Mouse (Mus musculus): ENCODE results near the gene Rb1. TPM values are rescaled to one million over a fixed set of nuclear protein-coding genes. Genes with fewer than 3 reads are reported as not detected.

Gene Rb1
- polyA plus RNA-seq, 1 experiment from 2014 or later, result 51.6 TPM

DNA sequence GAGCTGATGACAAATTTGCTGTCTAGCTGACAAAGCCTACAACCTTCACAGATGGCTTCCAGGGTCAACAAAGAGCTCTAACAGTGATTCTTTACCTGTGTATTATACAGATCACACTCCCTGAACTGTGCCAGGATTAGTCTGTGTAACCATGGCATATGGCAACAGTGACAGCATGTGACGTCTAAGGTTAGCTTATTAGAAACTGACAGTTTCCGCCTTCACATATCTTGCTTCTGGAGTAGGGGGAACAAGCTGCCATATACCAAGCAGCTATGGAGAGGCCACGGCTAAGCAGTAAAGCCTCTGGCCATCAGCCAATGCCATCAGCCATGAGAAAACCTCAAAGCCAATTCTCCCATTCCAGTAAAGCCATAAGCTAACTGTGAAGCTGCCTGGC, 99.3 kb downstream of the Rb1 start:
- H3K27ac ChIP-seq (ENCODE audit: low read depth, low read length), result no peak overlapping the region
- no peaks in the 10 kb centered on the region for H3K4me1 ChIP-seq (ENCODE audit: control insufficient read depth, insufficient read depth, low read length)
- ATAC-seq (ENCODE audit: insufficient read depth, low FRiP score, low TSS enrichment), result no peak
- no peaks in the 10 kb centered on the region for H3K9me3 ChIP-seq (ENCODE audit: control insufficient read depth, low read length)
- no peak for DNase-seq (ENCODE audit: low spot score)
- no peak overlapping the region for H3K9ac ChIP-seq (ENCODE audit: low read length)
- no peaks in the 10 kb centered on the region for H3K27me3 ChIP-seq (ENCODE audit: control insufficient read depth, insufficient read depth, low read length)
- 82% methylated on average over 3 of the region's 3 CpGs for WGBS
- H3K36me3 ChIP-seq (ENCODE audit: control insufficient read depth, insufficient read depth, low read length), result no peaks in the 10 kb centered on the region
- H3K4me2 ChIP-seq (ENCODE audit: low read depth), result no peak overlapping the region
- H3K4me3 ChIP-seq (ENCODE audit: low read depth, low read length), result no peak overlapping the region

DNA sequence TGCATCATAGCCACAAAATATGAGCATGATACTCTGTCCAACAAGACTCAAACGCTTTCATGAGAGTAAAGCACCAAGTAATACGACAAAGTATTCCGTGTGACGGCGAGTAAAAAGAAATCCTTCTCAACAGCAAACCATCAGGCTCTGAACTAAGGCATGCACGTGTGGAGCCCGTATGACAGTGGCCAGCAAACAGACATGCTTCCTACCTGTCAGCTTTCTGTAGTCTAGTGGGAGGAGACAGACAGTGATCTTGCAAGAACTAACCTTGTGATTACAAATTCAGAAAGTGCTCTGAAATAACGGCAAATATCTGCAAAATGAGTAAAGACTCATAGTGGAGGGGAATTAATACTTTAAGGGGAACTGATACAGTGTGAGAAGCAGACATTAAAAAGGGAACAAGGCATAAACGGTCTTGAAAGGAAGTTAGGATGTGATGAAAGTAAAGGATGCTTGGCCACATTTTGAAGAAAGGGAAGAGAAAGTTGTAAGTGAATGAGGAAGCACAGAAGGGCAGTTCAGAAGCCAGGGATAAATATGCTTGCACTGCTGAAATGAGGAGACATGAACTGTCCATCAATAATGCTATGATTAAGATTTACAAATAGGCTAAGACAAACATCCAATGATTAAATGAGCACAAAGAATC, 103.2 kb downstream of the Rb1 start:
- WGBS, result 92% methylated on average over 9 of the region's 9 CpGs
- no peak overlapping the region for H3K4me3 ChIP-seq (ENCODE audit: low read depth, low read length)
- no peaks in the 10 kb centered on the region for H3K36me3 ChIP-seq (ENCODE audit: control insufficient read depth, insufficient read depth, low read length)
- no peaks in the 10 kb centered on the region for H3K9me3 ChIP-seq (ENCODE audit: control insufficient read depth, low read length)
- no peak overlapping the region for H3K27ac ChIP-seq (ENCODE audit: low read depth, low read length)
- no peak overlapping the region for H3K4me2 ChIP-seq (ENCODE audit: low read depth)
- DNase-seq (ENCODE audit: low spot score), result no peak
- no peak overlapping the region for H3K9ac ChIP-seq (ENCODE audit: low read length)
- no peak for ATAC-seq (ENCODE audit: insufficient read depth, low FRiP score, low TSS enrichment)
- no peaks in the 10 kb centered on the region for H3K27me3 ChIP-seq (ENCODE audit: control insufficient read depth, insufficient read depth, low read length)
- no peaks in the 10 kb centered on the region for H3K4me1 ChIP-seq (ENCODE audit: control insufficient read depth, insufficient read depth, low read length)

- Histone ChIP-seq H3K36me3 (ENCODE audit: control insufficient read depth, insufficient read depth, low read length) (no peaks in the 10 kb centered on the region; the same call in 1 of the 2 replicates), H3K9ac (ENCODE audit: low read length) (no peak overlapping the region), H3K4me1 (ENCODE audit: control insufficient read depth, insufficient read depth, low read length) (no peaks in the 10 kb centered on the region), H3K4me2 (ENCODE audit: low read depth) (no peak overlapping the region), H3K4me3 (ENCODE audit: low read depth, low read length) (no peak overlapping the region), H3K9me3 (ENCODE audit: control insufficient read depth, low read length) (no peaks in the 10 kb centered on the region), H3K27me3 (ENCODE audit: control insufficient read depth, insufficient read depth, low read length) (no peaks in the 10 kb centered on the region), H3K27ac (ENCODE audit: low read depth, low read length) (no peak overlapping the region)
- no peak for DNase-seq (ENCODE audit: low spot score)
- 89% methylated on average over 1 of the region's 1 CpGs for WGBS
- ATAC-seq (ENCODE audit: insufficient read depth, low FRiP score, low TSS enrichment), result no peak
Measured at GRCm38 (mm10) chr14:73217062-73217461, 108.6 kb downstream of the Rb1 start.

DNA sequence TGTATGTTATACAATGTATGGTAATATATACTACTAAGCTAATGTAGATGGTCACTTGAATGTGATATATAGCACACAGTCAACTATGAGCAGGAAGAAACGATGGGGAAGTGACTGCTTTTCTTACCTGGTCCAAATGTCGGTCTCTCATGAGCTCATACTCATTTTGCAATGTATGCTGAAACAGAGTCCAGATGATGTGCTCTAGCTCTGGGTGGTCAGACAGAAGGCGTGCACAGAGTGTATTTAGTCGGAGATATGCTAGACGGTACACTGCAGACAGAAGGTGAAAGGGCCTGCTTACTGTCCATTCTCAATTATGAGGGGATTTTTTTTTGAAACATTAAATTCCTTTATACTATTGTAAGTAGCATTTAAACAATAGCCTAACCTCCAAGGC, 114.1 kb downstream of the Rb1 start:
- no peaks in the 10 kb centered on the region for H3K27me3 ChIP-seq (ENCODE audit: control insufficient read depth, insufficient read depth, low read length)
- no peak overlapping the region for H3K4me2 ChIP-seq (ENCODE audit: low read depth)
- H3K9me3 ChIP-seq (ENCODE audit: control insufficient read depth, low read length), result no peaks in the 10 kb centered on the region
- no peak for ATAC-seq (ENCODE audit: insufficient read depth, low FRiP score, low TSS enrichment)
- H3K27ac ChIP-seq (ENCODE audit: low read depth, low read length), result no peak overlapping the region
- H3K36me3 ChIP-seq (ENCODE audit: control insufficient read depth, insufficient read depth, low read length), result no peaks in the 10 kb centered on the region; the same call in none of the 2 replicates
- H3K4me1 ChIP-seq (ENCODE audit: control insufficient read depth, insufficient read depth, low read length), result no peaks in the 10 kb centered on the region
- H3K9ac ChIP-seq (ENCODE audit: low read length), result no peak overlapping the region
- DNase-seq (ENCODE audit: low spot score), result no peak
- no peak overlapping the region for H3K4me3 ChIP-seq (ENCODE audit: low read depth, low read length)
- WGBS, result 94% methylated on average over 5 of the region's 5 CpGs

- H3K27me3 ChIP-seq (ENCODE audit: control insufficient read depth, insufficient read depth, low read length), result no peaks in the 10 kb centered on the region
- H3K4me2 ChIP-seq (ENCODE audit: low read depth), result no peak overlapping the region
- H3K36me3 ChIP-seq (ENCODE audit: control insufficient read depth, insufficient read depth, low read length), result no peaks in the 10 kb centered on the region; the same call in 1 of the 2 replicates
- no peak overlapping the region for H3K4me3 ChIP-seq (ENCODE audit: low read depth, low read length)
- H3K9me3 ChIP-seq (ENCODE audit: control insufficient read depth, low read length), result no peaks in the 10 kb centered on the region
- H3K9ac ChIP-seq (ENCODE audit: low read length), result no peak overlapping the region
- no peaks in the 10 kb centered on the region for H3K4me1 ChIP-seq (ENCODE audit: control insufficient read depth, insufficient read depth, low read length)
- DNase-seq (ENCODE audit: low spot score), result no peak
- H3K27ac ChIP-seq (ENCODE audit: low read depth, low read length), result no peak overlapping the region
- 94% methylated on average over 8 of the region's 8 CpGs for WGBS
- no peak for ATAC-seq (ENCODE audit: insufficient read depth, low FRiP score, low TSS enrichment)
Measured at GRCm38 (mm10) chr14:73210196-73210595, 115.4 kb downstream of the Rb1 start.

GRCm38 (mm10) chr14:73209262-73209661, 116.4 kb downstream of the Rb1 start:
- Histone ChIP-seq H3K4me1 (ENCODE audit: control insufficient read depth, insufficient read depth, low read length) (no peaks in the 10 kb centered on the region), H3K27ac (ENCODE audit: low read depth, low read length) (no peak overlapping the region), H3K36me3 (ENCODE audit: control insufficient read depth, insufficient read depth, low read length) (no peaks in the 10 kb centered on the region; the same call in 1 of the 2 replicates), H3K9ac (ENCODE audit: low read length) (no peak overlapping the region), H3K27me3 (ENCODE audit: control insufficient read depth, insufficient read depth, low read length) (no peaks in the 10 kb centered on the region), H3K4me3 (ENCODE audit: low read depth, low read length) (no peak overlapping the region), H3K4me2 (ENCODE audit: low read depth) (no peak overlapping the region), H3K9me3 (ENCODE audit: control insufficient read depth, low read length) (no peaks in the 10 kb centered on the region)
- ATAC-seq (ENCODE audit: insufficient read depth, low FRiP score, low TSS enrichment) (no peak), DNase-seq (ENCODE audit: low spot score) (no peak)

- no peak overlapping the region for H3K4me3 ChIP-seq (ENCODE audit: low read depth, low read length)
Measured at GRCm38 (mm10) chr14:73204016-73204415, 121.6 kb downstream of the Rb1 start.

DNA sequence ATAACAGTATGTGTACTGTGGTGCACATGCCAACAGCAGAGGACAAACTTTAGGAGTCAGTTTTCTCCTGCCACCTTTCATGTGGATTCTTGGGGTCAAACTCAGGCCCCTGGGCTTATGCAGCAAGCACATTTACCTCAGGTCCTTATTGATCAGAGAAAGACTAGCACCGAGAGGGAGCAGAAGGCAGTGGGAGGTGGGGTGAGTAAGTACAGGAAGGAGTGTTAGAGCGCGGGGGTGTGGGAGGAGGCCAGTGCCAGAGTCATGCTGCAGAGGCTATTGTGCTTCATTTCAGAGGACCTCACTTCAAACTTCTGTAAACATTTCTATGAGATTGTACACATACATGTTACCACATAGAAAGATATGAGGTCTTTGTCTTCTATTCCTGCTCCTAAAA, 124.2 kb downstream of the Rb1 start:
- Histone ChIP-seq H3K4me1 (ENCODE audit: control insufficient read depth, insufficient read depth, low read length) (no peaks in the 10 kb centered on the region), H3K9me3 (ENCODE audit: control insufficient read depth, low read length) (no peaks in the 10 kb centered on the region), H3K4me3 (ENCODE audit: low read depth, low read length) (no peak overlapping the region), H3K4me2 (ENCODE audit: low read depth) (no peak overlapping the region), H3K9ac (ENCODE audit: low read length) (no peak overlapping the region), H3K27me3 (ENCODE audit: control insufficient read depth, insufficient read depth, low read length) (no peaks in the 10 kb centered on the region), H3K27ac (ENCODE audit: low read depth, low read length) (no peak overlapping the region), H3K36me3 (ENCODE audit: control insufficient read depth, insufficient read depth, low read length) (no peaks in the 10 kb centered on the region)
- 73% methylated on average over 3 of the region's 3 CpGs for WGBS
- DNase-seq (ENCODE audit: low spot score), result no peak
- ATAC-seq (ENCODE audit: insufficient read depth, low FRiP score, low TSS enrichment), result no peak

More at GRCm38 (mm10) chr14:73204016-73204415, 121.6 kb downstream of the Rb1 start:
- H3K9ac ChIP-seq (ENCODE audit: low read length), result no peak overlapping the region
- H3K9me3 ChIP-seq (ENCODE audit: control insufficient read depth, low read length), result no peaks in the 10 kb centered on the region
- H3K4me1 ChIP-seq (ENCODE audit: control insufficient read depth, insufficient read depth, low read length), result no peaks in the 10 kb centered on the region
- no peak overlapping the region for H3K27ac ChIP-seq (ENCODE audit: low read depth, low read length)
- H3K4me2 ChIP-seq (ENCODE audit: low read depth), result no peak overlapping the region
- no peaks in the 10 kb centered on the region for H3K36me3 ChIP-seq (ENCODE audit: control insufficient read depth, insufficient read depth, low read length)
- H3K27me3 ChIP-seq (ENCODE audit: control insufficient read depth, insufficient read depth, low read length), result no peaks in the 10 kb centered on the region
- WGBS, result 81% methylated on average over 3 of the region's 3 CpGs
- ATAC-seq (ENCODE audit: insufficient read depth, low FRiP score, low TSS enrichment) (no peak), DNase-seq (ENCODE audit: low spot score) (no peak)

DNA sequence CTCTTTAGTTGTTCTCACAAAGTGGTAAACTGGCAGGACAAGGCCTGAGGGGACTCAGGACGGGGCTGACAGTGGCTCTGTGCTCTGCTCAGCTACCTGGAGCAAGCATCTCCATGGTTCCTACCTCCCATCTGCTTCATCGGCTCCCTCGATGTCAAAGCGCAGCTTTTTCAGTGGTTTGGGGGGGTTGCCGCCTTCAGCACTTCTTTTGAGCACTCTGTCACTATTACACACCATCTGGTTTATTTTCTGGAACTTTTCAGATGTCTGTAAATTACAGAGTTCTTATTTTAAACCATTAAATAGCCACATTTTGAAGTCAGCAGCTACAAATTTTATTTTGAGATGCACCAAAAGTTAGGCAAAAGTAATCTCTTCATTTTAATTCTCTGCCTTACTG, 126.6 kb downstream of the Rb1 start:
- 44% methylated on average over 5 of the region's 5 CpGs for WGBS
- no peak for DNase-seq (ENCODE audit: low spot score)
- Histone ChIP-seq H3K4me3 (ENCODE audit: low read depth, low read length) (no peak overlapping the region), H3K9ac (ENCODE audit: low read length) (no peak overlapping the region), H3K9me3 (ENCODE audit: control insufficient read depth, low read length) (no peaks in the 10 kb centered on the region), H3K27me3 (ENCODE audit: control insufficient read depth, insufficient read depth, low read length) (no peaks in the 10 kb centered on the region), H3K36me3 (ENCODE audit: control insufficient read depth, insufficient read depth, low read length) (0 out of 2 replicates have a peak, but pooled peaks cover 2% of the 10 kb centered on the region), H3K4me1 (ENCODE audit: control insufficient read depth, insufficient read depth, low read length) (no peaks in the 10 kb centered on the region), H3K27ac (ENCODE audit: low read depth, low read length) (no peak overlapping the region), H3K4me2 (ENCODE audit: low read depth) (no peak overlapping the region)
- no peak for ATAC-seq (ENCODE audit: insufficient read depth, low FRiP score, low TSS enrichment)
